Mouse (Mus musculus): ENCODE results near the gene Bhmt2.

- no peak for TF ChIP-seq CTCF (IDR thresholded peaks at IDR 0.05; ENCODE audit: insufficient read depth, low read depth, low read length)
- no peak for TF ChIP-seq POLR2A (IDR thresholded peaks at IDR 0.05; ENCODE audit: insufficient read depth, low read depth, low read length)
Measured at GRCm38 (mm10) chr13:93606868-93607578, 67.1 kb downstream of the Bhmt2 start.

Data from olfactory bulb, adult 2 months (tissue).